Mouse (Mus musculus): Measurements from ENCODE around the gene Prkce. TPM values are rescaled to one million over a fixed set of nuclear protein-coding genes. Genes with fewer than 3 reads are reported as not detected.
A peak's percentile ranks its signal among the peaks of the same experiment; 100 is the strongest.

Prkce gene
- total and polyA plus RNA-seq, 3 experiments: 6.1 to 27.3 (median 26.0) TPM

- intact Hi-C loops (cut with DNase I): no loop called here
- peaks cover 6% of the 10 kb centered on the region for H3K4me1 ChIP-seq (ENCODE audit: control insufficient read depth, insufficient read depth, low read length)
- no peaks in the 10 kb centered on the region for H3K79me2 ChIP-seq (replicated peaks; ENCODE audit: control insufficient read depth, insufficient read depth, low read length)
- 52% methylated on average over 4 of the region's 4 CpGs for WGBS
- H3K4me3 ChIP-seq: no peak overlapping the region
- H3K27ac ChIP-seq: peak overlapping the region; percentile 57
- no peak overlapping the region for H3K9ac ChIP-seq (ENCODE audit: low read depth, low read length)
- TF ChIP-seq CTCF (IDR thresholded peaks at IDR 0.05) (no peak), POLR2A (IDR thresholded peaks at IDR 0.05; ENCODE audit: insufficient read depth, low read depth, low read length) (no peak), EP300 (IDR thresholded peaks at IDR 0.05; ENCODE audit: insufficient read depth, low read depth, low read length) (no peak)
- no peaks in the 10 kb centered on the region for H3K36me3 ChIP-seq (ENCODE audit: control insufficient read depth, insufficient read depth, low read length)
- no peak for DNase-seq
- no peaks in the 10 kb centered on the region for H3K27me3 ChIP-seq (ENCODE audit: control insufficient read depth, insufficient read depth, low read length)
Observed at GRCm38 (mm10) chr17:86663471-86663870, 495.9 kb downstream of the Prkce start.

DNA sequence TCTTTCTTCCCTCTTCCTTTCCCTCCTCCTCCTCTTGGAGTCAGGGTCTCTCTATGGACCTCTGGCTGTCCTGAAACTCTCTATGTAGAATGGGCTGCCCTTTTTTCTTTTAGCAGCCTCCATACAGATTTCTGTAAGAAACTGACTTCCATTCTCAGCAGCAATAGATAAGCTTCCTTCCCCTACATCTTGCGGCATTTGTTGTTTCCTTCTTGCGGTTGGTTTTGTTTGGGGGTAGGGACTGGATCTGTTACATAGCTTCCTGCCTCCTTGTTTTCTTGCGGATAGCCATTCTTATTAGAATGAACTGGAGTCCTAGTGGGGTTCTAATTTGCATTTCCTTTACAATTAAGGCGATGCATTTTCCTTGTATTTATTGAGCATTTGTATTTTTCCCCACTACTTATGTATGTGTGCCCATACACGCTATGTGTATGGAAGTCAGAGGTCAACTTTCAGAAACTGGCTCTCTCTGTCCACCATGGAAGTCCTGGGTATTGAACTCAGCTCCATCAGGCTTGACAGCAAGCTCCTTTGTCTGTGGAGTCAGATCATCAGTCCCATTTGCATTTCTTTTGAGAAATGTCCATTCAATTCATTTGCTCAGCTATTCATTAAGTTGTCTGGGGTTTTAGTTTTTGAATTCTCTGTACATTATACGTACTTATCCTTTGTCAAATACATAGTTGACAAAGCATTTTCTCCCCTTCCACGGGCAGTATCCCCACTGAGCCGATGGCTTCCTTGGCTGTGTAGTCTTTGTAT lies 500.4 kb downstream of the Prkce start:
- Histone ChIP-seq H3K27ac (no peak overlapping the region), H3K79me2 (replicated peaks; ENCODE audit: control insufficient read depth, insufficient read depth, low read length) (no peaks in the 10 kb centered on the region), H3K4me3 (no peak overlapping the region), H3K4me1 (ENCODE audit: control insufficient read depth, insufficient read depth, low read length) (peaks cover 12% of the 10 kb centered on the region), H3K36me3 (ENCODE audit: control insufficient read depth, insufficient read depth, low read length) (no peaks in the 10 kb centered on the region), H3K27me3 (ENCODE audit: control insufficient read depth, insufficient read depth, low read length) (no peaks in the 10 kb centered on the region), H3K9ac (ENCODE audit: low read depth, low read length) (no peak overlapping the region)
- 66% methylated on average over 8 of the region's 8 CpGs for WGBS
- DNase-seq: no peak
- intact Hi-C loops (cut with DNase I): no loop called here
- TF ChIP-seq CTCF (IDR thresholded peaks at IDR 0.05) (no peak), EP300 (IDR thresholded peaks at IDR 0.05; ENCODE audit: insufficient read depth, low read depth, low read length) (no peak), POLR2A (IDR thresholded peaks at IDR 0.05; ENCODE audit: insufficient read depth, low read depth, low read length) (no peak)

- TF ChIP-seq EP300 (IDR thresholded peaks at IDR 0.05; ENCODE audit: insufficient read depth, low read depth, low read length) (no peak), CTCF (IDR thresholded peaks at IDR 0.05) (no peak), POLR2A (IDR thresholded peaks at IDR 0.05; ENCODE audit: insufficient read depth, low read depth, low read length) (no peak)
- Histone ChIP-seq H3K4me1 (ENCODE audit: control insufficient read depth, insufficient read depth, low read length) (peaks cover 7% of the 10 kb centered on the region), H3K27me3 (ENCODE audit: control insufficient read depth, insufficient read depth, low read length) (no peaks in the 10 kb centered on the region), H3K9ac (ENCODE audit: low read depth, low read length) (no peak overlapping the region), H3K27ac (peak overlapping the region; percentile 68), H3K4me3 (no peak overlapping the region), H3K36me3 (ENCODE audit: control insufficient read depth, insufficient read depth, low read length) (no peaks in the 10 kb centered on the region), H3K79me2 (replicated peaks; ENCODE audit: control insufficient read depth, insufficient read depth, low read length) (no peaks in the 10 kb centered on the region)
- 84% methylated on average over 13 of the region's 13 CpGs for WGBS
- DNase-seq: peak; percentile 45 to 54
- intact Hi-C loops (cut with DNase I): loop anchor here (2.0 kb wide), 1 partner anchor 75 kb away; no protein-coding TSS in a partner anchor
Observed at GRCm38 (mm10) chr17:86669641-86670373, 502.2 kb downstream of the Prkce start.

- intact Hi-C loops (cut with DNase I): loop anchor here (2.0 kb wide), 1 partner anchor 74 kb away; no protein-coding TSS in a partner anchor
Observed at GRCm38 (mm10) chr17:86670731-86671130, 503.1 kb downstream of the Prkce start.

GRCm38 (mm10) chr17:86674971-86675370 lies 507.4 kb downstream of the Prkce start:
- WGBS: 63% methylated on average over 2 of the region's 2 CpGs
- intact Hi-C loops (cut with DNase I): no loop called here
- H3K9ac ChIP-seq (ENCODE audit: low read depth, low read length): no peak overlapping the region

More at GRCm38 (mm10) chr17:86670731-86671130, 503.1 kb downstream of the Prkce start:
- H3K4me3 ChIP-seq: no peak overlapping the region
- H3K27me3 ChIP-seq (ENCODE audit: control insufficient read depth, insufficient read depth, low read length): no peaks in the 10 kb centered on the region
- H3K36me3 ChIP-seq (ENCODE audit: control insufficient read depth, insufficient read depth, low read length): no peaks in the 10 kb centered on the region
- no peak overlapping the region for H3K9ac ChIP-seq (ENCODE audit: low read depth, low read length)
- WGBS: 29% methylated on average over 7 of the region's 7 CpGs
- H3K27ac ChIP-seq: peak overlapping the region; percentile 68
- peak; percentile 25 to 40 for DNase-seq
- TF ChIP-seq EP300 (IDR thresholded peaks at IDR 0.05; ENCODE audit: insufficient read depth, low read depth, low read length) (no peak), POLR2A (IDR thresholded peaks at IDR 0.05; ENCODE audit: insufficient read depth, low read depth, low read length) (no peak), CTCF (IDR thresholded peaks at IDR 0.05) (no peak)
- no peaks in the 10 kb centered on the region for H3K79me2 ChIP-seq (replicated peaks; ENCODE audit: control insufficient read depth, insufficient read depth, low read length)
- H3K4me1 ChIP-seq (ENCODE audit: control insufficient read depth, insufficient read depth, low read length): peaks cover 7% of the 10 kb centered on the region

GRCm38 (mm10) chr17:86676336-86676735 lies 508.8 kb downstream of the Prkce start:
- DNase-seq: no peak
- no peaks in the 10 kb centered on the region for H3K79me2 ChIP-seq (replicated peaks; ENCODE audit: control insufficient read depth, insufficient read depth, low read length)
- TF ChIP-seq EP300 (IDR thresholded peaks at IDR 0.05; ENCODE audit: insufficient read depth, low read depth, low read length) (no peak), POLR2A (IDR thresholded peaks at IDR 0.05; ENCODE audit: insufficient read depth, low read depth, low read length) (no peak), CTCF (IDR thresholded peaks at IDR 0.05) (no peak)
- H3K36me3 ChIP-seq (ENCODE audit: control insufficient read depth, insufficient read depth, low read length): no peaks in the 10 kb centered on the region
- H3K9ac ChIP-seq (ENCODE audit: low read depth, low read length): no peak overlapping the region
- H3K27me3 ChIP-seq (ENCODE audit: control insufficient read depth, insufficient read depth, low read length): no peaks in the 10 kb centered on the region
- H3K4me1 ChIP-seq (ENCODE audit: control insufficient read depth, insufficient read depth, low read length): peaks cover under 1% of the 10 kb centered on the region; the same call in 1 of the 2 replicates
- 81% methylated on average over 5 of the region's 5 CpGs for WGBS
- intact Hi-C loops (cut with DNase I): no loop called here
- H3K27ac ChIP-seq: no peak overlapping the region
- H3K4me3 ChIP-seq: no peak overlapping the region

More at GRCm38 (mm10) chr17:86674971-86675370, 507.4 kb downstream of the Prkce start:
- no peak overlapping the region for H3K27ac ChIP-seq
- TF ChIP-seq CTCF (IDR thresholded peaks at IDR 0.05) (no peak), POLR2A (IDR thresholded peaks at IDR 0.05; ENCODE audit: insufficient read depth, low read depth, low read length) (no peak)
- no peaks in the 10 kb centered on the region for H3K36me3 ChIP-seq (ENCODE audit: control insufficient read depth, insufficient read depth, low read length)
- no peaks in the 10 kb centered on the region for H3K27me3 ChIP-seq (ENCODE audit: control insufficient read depth, insufficient read depth, low read length)
- peaks cover 5% of the 10 kb centered on the region for H3K4me1 ChIP-seq (ENCODE audit: control insufficient read depth, insufficient read depth, low read length)
- H3K4me3 ChIP-seq: no peak overlapping the region
- H3K79me2 ChIP-seq (replicated peaks; ENCODE audit: control insufficient read depth, insufficient read depth, low read length): no peaks in the 10 kb centered on the region
- no peak for DNase-seq
